Mouse (Mus musculus): ENCODE measurements at regions not wholly inside any gene's neighbourhood (a gene's known extent, or its start where the extent isn't known, plus 50 kb on each side); places are given as distances from the start of the nearest gene placed in this dataset.
"Not testable (repeated sequence)": the region's sequence is repeated elsewhere in the genome, so short reads cannot be mapped to it uniquely, and the experiment has no call there.

DNA sequence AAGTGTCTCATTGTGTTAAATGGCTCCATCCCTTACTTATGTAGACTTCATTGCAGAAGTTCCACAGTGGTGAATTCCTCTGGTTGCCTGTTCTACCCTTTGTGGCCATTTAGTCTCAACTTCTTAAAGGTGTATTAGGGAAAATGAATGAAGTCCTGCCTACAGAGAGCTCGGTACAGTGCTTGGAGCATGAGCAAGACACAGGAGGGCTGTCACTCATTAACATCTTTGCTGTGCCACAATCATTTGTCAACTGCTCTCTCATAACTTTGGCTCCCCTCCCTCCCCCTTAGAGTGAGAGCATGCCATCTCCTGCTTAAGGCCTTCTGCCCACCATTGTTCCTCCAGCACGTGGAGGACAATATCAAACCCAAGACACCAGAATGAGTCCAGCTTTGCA is 90.5 kb upstream of the Vav3 start:
- H3K9ac ChIP-seq (replicated peaks; ENCODE audit: low read depth, low read length): no peak overlapping the region
- 0 out of 2 replicates have a peak, but pooled peaks cover under 1% of the 10 kb centered on the region for H3K9me3 ChIP-seq (replicated peaks; ENCODE audit: control insufficient read depth, low read length)
- no peak overlapping the region for H3K4me2 ChIP-seq (ENCODE audit: low read depth, low read length)
- DNase-seq (ENCODE audit: low spot score) (no peak), ATAC-seq (ENCODE audit: insufficient read depth, low read depth) (no peak)
- H3K4me1 ChIP-seq (ENCODE audit: control insufficient read depth, insufficient read depth): peaks cover 6% of the 10 kb centered on the region; the same call in 1 of the 2 replicates
- no peak overlapping the region for H3K4me3 ChIP-seq (ENCODE audit: low read depth, low read length)
- 84% methylated on average over 2 of the region's 2 CpGs for WGBS
- no peak overlapping the region for H3K27ac ChIP-seq (ENCODE audit: low read depth)
- no peaks in the 10 kb centered on the region for H3K36me3 ChIP-seq (replicated peaks; ENCODE audit: control insufficient read depth, insufficient read depth, low read length)
- no peak for TF ChIP-seq CTCF (IDR thresholded peaks at IDR 0.05; ENCODE audit: low read depth)
- TF ChIP-seq EP300 (IDR thresholded peaks at IDR 0.05; ENCODE audit: low read depth): no peak
- no peaks in the 10 kb centered on the region for H3K27me3 ChIP-seq (ENCODE audit: control insufficient read depth, insufficient read depth, low read length)

DNA sequence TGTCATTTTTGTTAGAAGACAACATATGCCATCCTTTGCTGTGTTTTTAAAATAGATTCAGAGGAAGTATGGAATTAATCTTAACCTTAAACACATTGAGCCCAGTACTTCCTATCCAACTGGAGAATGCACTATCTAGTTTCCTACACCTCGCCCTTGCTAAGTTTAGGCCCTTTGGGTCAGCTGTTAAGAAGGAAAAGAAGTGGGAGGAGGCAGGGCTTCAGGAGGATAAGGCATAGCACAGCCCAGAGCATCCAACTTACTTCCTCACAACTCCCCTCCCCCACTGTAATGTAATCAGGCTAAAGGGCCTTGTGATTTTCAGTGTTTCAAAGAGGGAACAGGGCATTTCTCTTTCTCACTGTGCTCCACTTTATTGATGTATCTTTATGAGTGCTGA is 88.7 kb upstream of the Vav3 start:
- no peaks in the 10 kb centered on the region for H3K36me3 ChIP-seq (replicated peaks; ENCODE audit: control insufficient read depth, insufficient read depth, low read length)
- peaks cover 12% of the 10 kb centered on the region for H3K4me1 ChIP-seq (ENCODE audit: control insufficient read depth, insufficient read depth)
- peak; percentile 73 for ATAC-seq (ENCODE audit: insufficient read depth, low read depth)
- 25% methylated on average over 1 of the region's 1 CpGs for WGBS
- H3K4me2 ChIP-seq (ENCODE audit: low read depth, low read length): no peak overlapping the region
- TF ChIP-seq CTCF (IDR thresholded peaks at IDR 0.05; ENCODE audit: low read depth) (no peak), EP300 (IDR thresholded peaks at IDR 0.05; ENCODE audit: low read depth) (no peak)
- H3K27ac ChIP-seq (ENCODE audit: low read depth): peak overlapping the region; percentile 80
- no peaks in the 10 kb centered on the region for H3K27me3 ChIP-seq (ENCODE audit: control insufficient read depth, insufficient read depth, low read length)
- peak; percentile 69 for DNase-seq (ENCODE audit: low spot score)
- H3K4me3 ChIP-seq (ENCODE audit: low read depth, low read length): no peak overlapping the region
- H3K9me3 ChIP-seq (replicated peaks; ENCODE audit: control insufficient read depth, low read length): no peaks in the 10 kb centered on the region
- no peak overlapping the region for H3K9ac ChIP-seq (replicated peaks; ENCODE audit: low read depth, low read length)

DNA sequence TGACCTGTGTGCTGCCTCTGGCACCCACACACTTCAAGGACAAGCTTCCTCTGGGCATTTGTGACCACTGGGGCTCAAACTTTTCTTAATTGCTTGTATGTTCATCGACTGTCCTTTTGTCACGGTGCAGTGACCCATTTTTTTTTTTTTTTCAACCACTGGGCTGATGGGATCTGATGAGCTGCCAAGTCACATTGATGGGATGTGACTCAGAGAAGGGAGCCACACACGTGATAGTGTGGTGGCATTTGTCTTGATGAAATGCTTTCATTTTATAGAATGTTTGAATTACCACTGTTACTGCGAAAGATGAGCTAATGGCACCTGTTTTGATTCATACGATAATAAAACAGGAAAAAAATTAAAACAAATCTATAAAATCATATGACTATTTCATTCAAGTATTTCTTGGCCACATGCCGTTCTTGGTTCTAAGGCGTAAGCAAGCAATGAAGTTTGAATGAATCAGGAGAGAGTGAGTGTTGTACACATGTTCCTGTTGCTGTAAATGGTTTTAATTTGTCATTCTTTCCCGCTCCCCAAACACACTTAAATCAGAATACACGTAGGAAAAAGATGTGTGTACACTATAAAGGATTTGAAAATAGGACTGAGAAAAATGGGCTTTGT is 86.3 kb upstream of the Vav3 start:
- Histone ChIP-seq H3K9me3 (replicated peaks; ENCODE audit: control insufficient read depth, low read length) (no peaks in the 10 kb centered on the region), H3K4me1 (ENCODE audit: control insufficient read depth, insufficient read depth) (peaks cover 12% of the 10 kb centered on the region), H3K36me3 (replicated peaks; ENCODE audit: control insufficient read depth, insufficient read depth, low read length) (no peaks in the 10 kb centered on the region), H3K27ac (ENCODE audit: low read depth) (0 out of 2 replicates have a peak overlapping the region, but pooled peaks have one; percentile 53), H3K4me3 (ENCODE audit: low read depth, low read length) (no peak overlapping the region), H3K9ac (replicated peaks; ENCODE audit: low read depth, low read length) (no peak overlapping the region), H3K27me3 (ENCODE audit: control insufficient read depth, insufficient read depth, low read length) (no peaks in the 10 kb centered on the region), H3K4me2 (ENCODE audit: low read depth, low read length) (no peak overlapping the region)
- 63% methylated on average over 9 of the region's 9 CpGs for WGBS
- ATAC-seq (ENCODE audit: insufficient read depth, low read depth): no peak
- peak; percentile 8 for DNase-seq (ENCODE audit: low spot score)
- TF ChIP-seq EP300 (IDR thresholded peaks at IDR 0.05; ENCODE audit: low read depth): no peak
- TF ChIP-seq CTCF (IDR thresholded peaks at IDR 0.05; ENCODE audit: low read depth): no peak

DNA sequence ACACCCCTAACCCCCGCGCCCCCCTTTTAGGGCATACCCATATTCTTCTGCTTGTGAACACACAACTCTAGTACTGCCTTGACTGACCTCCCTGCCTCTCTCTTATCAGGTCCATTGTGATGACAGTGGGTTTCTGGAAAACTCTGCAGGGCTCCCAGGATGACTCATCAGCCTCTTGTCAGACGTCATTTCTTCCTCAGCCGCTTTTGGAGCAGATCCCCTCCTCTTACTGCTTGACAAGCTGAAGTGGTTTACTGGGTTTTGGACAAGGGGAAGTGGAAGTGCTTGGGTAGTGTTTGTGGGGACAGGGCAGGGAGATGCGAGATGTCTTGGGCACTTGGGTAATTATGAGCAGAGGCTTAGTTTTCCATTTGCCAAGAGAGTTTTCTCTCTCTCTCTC is 85.5 kb upstream of the Vav3 start:
- DNase-seq (ENCODE audit: low spot score) (peak; percentile 84), ATAC-seq (ENCODE audit: insufficient read depth, low read depth) (peak; percentile 79)
- H3K9ac ChIP-seq (replicated peaks; ENCODE audit: low read depth, low read length): no peak overlapping the region
- WGBS: 27% methylated on average over 5 of the region's 5 CpGs
- no peaks in the 10 kb centered on the region for H3K27me3 ChIP-seq (ENCODE audit: control insufficient read depth, insufficient read depth, low read length)
- H3K27ac ChIP-seq (ENCODE audit: low read depth): peak overlapping the region; percentile 53
- H3K36me3 ChIP-seq (replicated peaks; ENCODE audit: control insufficient read depth, insufficient read depth, low read length): no peaks in the 10 kb centered on the region
- no peak for TF ChIP-seq EP300 (IDR thresholded peaks at IDR 0.05; ENCODE audit: low read depth)
- TF ChIP-seq CTCF (IDR thresholded peaks at IDR 0.05; ENCODE audit: low read depth): no peak
- H3K4me1 ChIP-seq (ENCODE audit: control insufficient read depth, insufficient read depth): peaks cover 12% of the 10 kb centered on the region
- H3K4me3 ChIP-seq (ENCODE audit: low read depth, low read length): no peak overlapping the region
- H3K9me3 ChIP-seq (replicated peaks; ENCODE audit: control insufficient read depth, low read length): no peaks in the 10 kb centered on the region
- H3K4me2 ChIP-seq (ENCODE audit: low read depth, low read length): no peak overlapping the region

DNA sequence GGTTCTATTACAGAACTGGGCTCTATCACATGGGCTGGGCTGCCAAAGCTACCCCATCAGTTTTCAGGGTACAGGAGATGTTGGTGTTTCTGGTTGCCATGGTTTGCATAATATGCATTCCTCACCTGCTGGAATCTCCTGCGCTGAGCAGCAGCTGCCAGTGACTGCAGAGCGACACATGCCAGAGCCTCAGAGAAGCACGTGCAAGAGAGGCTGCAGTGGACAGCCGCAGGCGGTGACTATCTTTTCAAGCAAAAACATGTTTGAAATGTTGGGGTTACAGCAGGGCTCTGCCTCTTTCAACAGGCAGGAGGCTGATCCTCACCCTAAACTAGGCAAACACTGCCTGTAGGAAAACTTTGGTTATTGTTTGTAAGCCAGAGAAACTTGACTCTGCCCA is 83.7 kb upstream of the Vav3 start:
- Histone ChIP-seq H3K9me3 (replicated peaks; ENCODE audit: control insufficient read depth, low read length) (no peaks in the 10 kb centered on the region), H3K4me2 (ENCODE audit: low read depth, low read length) (no peak overlapping the region), H3K27me3 (ENCODE audit: control insufficient read depth, insufficient read depth, low read length) (no peaks in the 10 kb centered on the region), H3K27ac (ENCODE audit: low read depth) (no peak overlapping the region), H3K9ac (replicated peaks; ENCODE audit: low read depth, low read length) (no peak overlapping the region), H3K4me1 (ENCODE audit: control insufficient read depth, insufficient read depth) (peaks cover 12% of the 10 kb centered on the region), H3K36me3 (replicated peaks; ENCODE audit: control insufficient read depth, insufficient read depth, low read length) (no peaks in the 10 kb centered on the region), H3K4me3 (ENCODE audit: low read depth, low read length) (no peak overlapping the region)
- DNase-seq (ENCODE audit: low spot score) (no peak), ATAC-seq (ENCODE audit: insufficient read depth, low read depth) (no peak)
- 30% methylated on average over 5 of the region's 5 CpGs for WGBS
- TF ChIP-seq CTCF (IDR thresholded peaks at IDR 0.05; ENCODE audit: low read depth): no peak
- TF ChIP-seq EP300 (IDR thresholded peaks at IDR 0.05; ENCODE audit: low read depth): no peak

DNA sequence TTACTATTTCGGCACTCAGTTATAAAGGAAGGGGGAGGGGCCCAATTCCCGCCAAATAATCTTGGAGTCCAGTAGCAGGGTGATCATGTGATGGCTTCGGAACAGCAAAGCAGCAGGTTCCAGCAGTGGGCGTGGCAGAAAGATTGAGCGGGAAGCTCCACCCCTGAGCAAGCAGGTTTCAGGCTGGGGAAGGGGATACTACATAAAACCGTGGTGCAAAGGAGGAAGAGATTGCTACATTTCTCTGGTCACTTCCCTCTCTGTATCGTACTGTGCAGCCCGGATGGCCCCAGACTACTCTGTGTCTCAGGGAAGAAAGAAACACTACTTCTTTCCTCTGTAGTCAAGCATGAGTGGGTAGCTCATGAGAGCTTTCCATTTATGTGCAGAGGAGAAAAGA is 73.5 kb upstream of the Vav3 start:
- H3K36me3 ChIP-seq (replicated peaks; ENCODE audit: control insufficient read depth, insufficient read depth, low read length); ATAC-seq (ENCODE audit: insufficient read depth, low read depth); H3K9ac ChIP-seq (replicated peaks; ENCODE audit: low read depth, low read length); H3K4me2 ChIP-seq (ENCODE audit: low read depth, low read length); DNase-seq (ENCODE audit: low spot score); H3K4me1 ChIP-seq (ENCODE audit: control insufficient read depth, insufficient read depth); H3K27me3 ChIP-seq (ENCODE audit: control insufficient read depth, insufficient read depth, low read length); H3K27ac ChIP-seq (ENCODE audit: low read depth); H3K4me3 ChIP-seq (ENCODE audit: low read depth, low read length); H3K9me3 ChIP-seq (replicated peaks; ENCODE audit: control insufficient read depth, low read length): not testable (repeated sequence)
- WGBS: 63% methylated on average over 7 of the region's 8 CpGs
